Comparison of ENCODE assay signal across 9 mouse cellular contexts in the genomic region with DNA sequence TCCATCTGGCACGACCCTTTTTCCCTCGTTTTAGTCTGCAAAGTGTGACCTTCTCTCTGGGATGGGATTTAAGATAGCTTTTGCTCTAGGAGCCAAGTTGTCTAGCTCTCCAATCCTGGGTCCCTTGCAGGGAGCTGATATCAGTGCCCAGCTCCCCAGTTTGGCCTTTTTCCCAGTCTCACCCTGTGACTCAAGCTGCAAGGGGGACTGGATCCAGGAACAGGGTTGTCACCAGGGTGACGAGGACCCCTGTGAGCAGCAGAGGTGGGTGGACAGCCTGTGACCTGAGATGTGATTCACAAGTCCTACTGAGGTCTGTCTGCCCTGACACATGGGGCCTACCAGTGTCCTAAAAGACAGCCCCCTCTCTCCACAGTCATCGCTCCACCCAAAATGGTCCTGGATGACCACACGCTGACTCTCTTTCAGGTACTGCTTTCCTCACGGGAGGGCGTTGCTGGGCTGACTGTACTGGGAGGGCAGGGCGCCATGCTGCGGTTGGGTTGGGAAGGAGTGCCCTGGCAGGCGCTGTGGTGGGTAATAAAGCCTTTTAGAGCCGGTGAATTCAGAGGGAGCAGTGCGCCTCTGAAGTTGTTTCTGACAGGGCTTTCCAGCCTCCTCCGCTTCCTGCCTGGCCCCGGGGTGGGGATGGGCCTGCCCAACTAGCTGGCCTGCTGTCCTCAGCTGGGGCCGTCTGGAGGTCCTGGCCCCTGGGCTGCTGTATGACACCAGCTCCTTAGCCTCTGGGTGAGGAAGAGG. TPM values are rescaled to one million over a fixed set of nuclear protein-coding genes. Genes with fewer than 3 reads are reported as not detected.
DNase-seq lines count a peak whose midpoint lies in the region; ATAC-seq and TF ChIP-seq lines count a peak whose summit lies in the region.
"Had no signal": no experiment of that assay in that cellular context is flagged by ENCODE, and none has a peak within 500 bp of the region (broad histone marks: within the 10 kb centered on the region; RNA-seq: fewer than 3 reads in every experiment).

No protein-coding gene starts in this region.

- H3K4me1 ChIP-seq in kidney, postnatal 0 days (replicated peaks; ENCODE audit: insufficient read depth, low read length) = peaks cover 16% of the 10 kb centered on the region
- H3K4me1 ChIP-seq in midbrain, embryonic 16.5 days (ENCODE audit: control insufficient read depth, insufficient read depth, low read length) = peaks cover 19% of the 10 kb centered on the region

- no peak for ATAC-seq in kidney, postnatal 0 days (replicated peaks; ENCODE audit: low FRiP score, low read depth)
- ATAC-seq in midbrain, embryonic 16.5 days = no peak
- ATAC-seq: liver, embryonic 12.5 days had no signal

- H3K4me3 ChIP-seq in kidney, postnatal 0 days (replicated peaks; ENCODE audit: low read depth, low read length) = no peak overlapping the region
- H3K4me3 ChIP-seq in midbrain, embryonic 16.5 days (ENCODE audit: low read depth, low read length) = no peak overlapping the region
- H3K4me3 ChIP-seq: liver, embryonic 12.5 days had no signal

- H3K4me2 ChIP-seq in kidney, postnatal 0 days (ENCODE audit: low read length) = no peak overlapping the region
- no peak overlapping the region for H3K4me2 ChIP-seq in midbrain, embryonic 16.5 days (ENCODE audit: low read length)
- H3K4me2 ChIP-seq: liver, embryonic 12.5 days had no signal

- TF ChIP-seq CTCF in kidney, postnatal 0 days (IDR thresholded peaks at IDR 0.05; ENCODE audit: low read depth) = peak; percentile 16; the same call in 1 of the 2 replicates

- H3K36me3 ChIP-seq in kidney, postnatal 0 days (ENCODE audit: insufficient read depth, low read length) = peaks cover 17% of the 10 kb centered on the region; the same call in 1 of the 2 replicates
- H3K36me3 ChIP-seq in midbrain, embryonic 16.5 days (ENCODE audit: control insufficient read depth, insufficient read depth, low read length) = peaks cover 5% of the 10 kb centered on the region

- no peak overlapping the region for H3K9ac ChIP-seq in kidney, postnatal 0 days (ENCODE audit: low read depth, low read length)
- peak overlapping the region; percentile 39 for H3K9ac ChIP-seq in midbrain, embryonic 16.5 days (ENCODE audit: low read depth, low read length)
- H3K9ac ChIP-seq: liver, embryonic 12.5 days had no signal

- 33% methylated on average over 15 of the region's 15 CpGs for WGBS in kidney, postnatal 0 days
- 37% methylated on average over 15 of the region's 15 CpGs for WGBS in midbrain, embryonic 16.5 days

- no peaks in the 10 kb centered on the region for H3K27me3 ChIP-seq in kidney, postnatal 0 days (ENCODE audit: insufficient read depth, low read length)
- H3K27me3 ChIP-seq in midbrain, embryonic 16.5 days (ENCODE audit: control insufficient read depth, insufficient read depth, low read depth, low read length) = no peaks in the 10 kb centered on the region
- H3K27me3 ChIP-seq: liver, embryonic 12.5 days had no signal

- 0 out of 2 replicates have a peak overlapping the region, but pooled peaks have one; percentile 16 for H3K27ac ChIP-seq in kidney, postnatal 0 days
- no peak overlapping the region for H3K27ac ChIP-seq in midbrain, embryonic 16.5 days (ENCODE audit: low read length)
- H3K27ac ChIP-seq: liver, embryonic 12.5 days had no signal

- DNase-seq in kidney, postnatal 0 days (ENCODE audit: low spot score) = no peak
- no peak for DNase-seq in kidney, adult 8-10 months
- DNase-seq in adrenal gland, postnatal 25 days = peak; percentile 62
- peak; percentile 59 for DNase-seq in heart, postnatal 4 days
- DNase-seq in right cerebral cortex, postnatal 4 days = no peak
- no peak for DNase-seq in urinary bladder, postnatal 4 days (ENCODE audit: low spot score in 2 of 2)
- DNase-seq: spleen, adult 18-20 months had no signal

- no peaks in the 10 kb centered on the region for H3K9me3 ChIP-seq in kidney, postnatal 0 days (replicated peaks; ENCODE audit: low read length)
- no peaks in the 10 kb centered on the region for H3K9me3 ChIP-seq in midbrain, embryonic 16.5 days (replicated peaks; ENCODE audit: control insufficient read depth, low read length, poor library complexity, severe bottlenecking)
- H3K9me3 ChIP-seq: liver, embryonic 12.5 days had no signal

RNA-seq across cellular contexts. Expression of a gene that starts 9.7 kb away (rescaled TPM):
- 160 and 174 TPM in 2 replicates for polyA plus RNA-seq in kidney, postnatal 0 days (2015; fragmentation: Nextera tagmentation; extraction: Ambion mirVana)
- 52.6 and 54.2 TPM in 2 replicates for total RNA-seq in adrenal gland, postnatal 25 days (2021)
- 10 to 100 TPM; 39.5 to 41.8 TPM for total RNA-seq in heart, postnatal 4 days (2021)
- 88.8 and 92.2 TPM in 2 replicates for polyA plus RNA-seq in midbrain, embryonic 16.5 days (2015; fragmentation: Nextera tagmentation; extraction: Ambion mirVana)

RNA-seq across cellular contexts. Expression of a gene that starts 9.8 kb away (rescaled TPM):
- polyA plus RNA-seq in kidney, postnatal 0 days (2015; fragmentation: Nextera tagmentation; extraction: Ambion mirVana) = 31.3 and 33.5 TPM in 2 replicates
- 40.9 and 46.8 TPM in 2 replicates for total RNA-seq in adrenal gland, postnatal 25 days (2021)
- total RNA-seq in heart, postnatal 4 days (2021) = 10 to 100 TPM; 11.0 to 11.3 TPM
- 86.6 and 87.9 TPM in 2 replicates for polyA plus RNA-seq in midbrain, embryonic 16.5 days (2015; fragmentation: Nextera tagmentation; extraction: Ambion mirVana)

RNA-seq across cellular contexts. Expression of a gene that starts 17.4 kb away (rescaled TPM):
- 23.4 and 23.7 TPM in 2 replicates for polyA plus RNA-seq in kidney, postnatal 0 days (2015; fragmentation: Nextera tagmentation; extraction: Ambion mirVana)
- 5.6 and 10.0 TPM in 2 replicates for total RNA-seq in adrenal gland, postnatal 25 days (2021)
- total RNA-seq in heart, postnatal 4 days (2021) = 1 to 10 TPM; 1.5 to 1.8 TPM
- polyA plus RNA-seq in midbrain, embryonic 16.5 days (2015; fragmentation: Nextera tagmentation; extraction: Ambion mirVana) = 624 and 719 TPM in 2 replicates

RNA-seq across cellular contexts. Expression of a gene that starts 23.2 kb away (rescaled TPM):
- 112 and 123 TPM in 2 replicates for polyA plus RNA-seq in kidney, postnatal 0 days (2015; fragmentation: Nextera tagmentation; extraction: Ambion mirVana)
- total RNA-seq in adrenal gland, postnatal 25 days (2021) = 59.0 and 82.3 TPM in 2 replicates
- total RNA-seq in heart, postnatal 4 days (2021) = 1 to 10 TPM; 3.6 to 4.5 TPM
- polyA plus RNA-seq in midbrain, embryonic 16.5 days (2015; fragmentation: Nextera tagmentation; extraction: Ambion mirVana) = 5.8 and 7.0 TPM in 2 replicates

RNA-seq across cellular contexts. Expression of a gene that starts 28.0 kb away (rescaled TPM):
- 1.8 and 3.6 TPM in 2 replicates for polyA plus RNA-seq in kidney, postnatal 0 days (2015; fragmentation: Nextera tagmentation; extraction: Ambion mirVana)
- total RNA-seq in adrenal gland, postnatal 25 days (2021) = 1.9 and 3.7 TPM in 2 replicates
- 1 to 10 TPM; 3.0 to 3.9 TPM for total RNA-seq in heart, postnatal 4 days (2021)
- 0.87 and 1.6 TPM in 2 replicates for polyA plus RNA-seq in midbrain, embryonic 16.5 days (2015; fragmentation: Nextera tagmentation; extraction: Ambion mirVana)

Comparison
In these comparisons a context has a peak if more than half of its experiments do, and no peak if none do; other contexts are left out.
1. DNase-seq: peak in adrenal gland, postnatal 25 days (single experiment) and heart, postnatal 4 days (single experiment); none in kidney, postnatal 0 days (single experiment), kidney, adult 8-10 months (0 of 2), right cerebral cortex, postnatal 4 days (single experiment) and urinary bladder, postnatal 4 days (0 of 2).